Comparison of ENCODE assay signal across 8 mouse cellular contexts in the genomic region with DNA sequence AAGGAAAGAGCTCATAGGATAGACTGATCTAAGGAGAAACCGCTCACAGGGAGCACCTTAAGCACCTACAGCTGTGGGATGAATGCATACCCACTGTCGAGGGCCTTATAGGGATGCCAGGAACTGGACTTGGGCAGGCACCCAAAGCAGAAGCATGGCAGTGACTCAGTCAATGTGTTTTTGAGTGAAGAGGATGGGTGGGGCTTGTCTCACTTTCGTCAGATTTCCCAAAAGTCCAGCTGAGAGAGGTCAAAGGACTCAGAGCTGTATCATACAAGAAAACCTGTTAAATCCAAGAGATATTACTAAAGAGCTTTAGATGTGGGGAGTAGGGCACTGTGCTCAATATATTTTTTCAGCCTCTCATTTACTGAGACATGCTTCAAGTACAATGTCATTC.
A peak's percentile ranks its signal among the peaks of the same experiment; 100 is the strongest.
DNase-seq lines count a peak whose midpoint lies in the region; ATAC-seq and TF ChIP-seq lines count a peak whose summit lies in the region.

No protein-coding gene starts in this region.

- no peaks in the 10 kb centered on the region for H3K9me3 ChIP-seq in intestine, embryonic 14.5 days (ENCODE audit: control insufficient read depth, low read length)
- H3K9me3 ChIP-seq in intestine, embryonic 15.5 days, result no peaks in the 10 kb centered on the region
- no peaks in the 10 kb centered on the region for H3K9me3 ChIP-seq in embryonic facial prominence, embryonic 10.5 days
- H3K9me3 ChIP-seq in intestine, embryonic 16.5 days (ENCODE audit: control insufficient read depth, low read length), result no peaks in the 10 kb centered on the region
- H3K9me3 ChIP-seq in lung, postnatal 0 days (ENCODE audit: low read length), result no peaks in the 10 kb centered on the region

- TF ChIP-seq EP300 in lung, postnatal 0 days (IDR thresholded peaks at IDR 0.05), result peak; percentile 80

- H3K4me2 ChIP-seq in intestine, embryonic 14.5 days (ENCODE audit: low read length), result peak overlapping the region; percentile 56
- no peak overlapping the region for H3K4me2 ChIP-seq in intestine, embryonic 15.5 days (replicated peaks)
- 0 out of 2 replicates have a peak overlapping the region, but pooled peaks have one; percentile 7 for H3K4me2 ChIP-seq in intestine, embryonic 16.5 days (ENCODE audit: low read depth, low read length)
- H3K4me2 ChIP-seq in lung, postnatal 0 days (replicated peaks; ENCODE audit: low read depth, low read length), result peak overlapping the region; percentile 63

- WGBS in intestine, embryonic 14.5 days, result 79% methylated on average over 3 of the region's 3 CpGs
- WGBS in intestine, embryonic 15.5 days, result 64% methylated on average over 3 of the region's 3 CpGs
- 69% methylated on average over 3 of the region's 3 CpGs for WGBS in embryonic facial prominence, embryonic 10.5 days
- WGBS in intestine, embryonic 16.5 days, result 63% methylated on average over 3 of the region's 3 CpGs
- 25% methylated on average over 3 of the region's 3 CpGs for WGBS in lung, postnatal 0 days

- no peak overlapping the region for H3K27ac ChIP-seq in intestine, embryonic 14.5 days (ENCODE audit: low read depth)
- H3K27ac ChIP-seq in intestine, embryonic 15.5 days, result no peak overlapping the region
- no peak overlapping the region; the same call in 1 of the 2 replicates for H3K27ac ChIP-seq in embryonic facial prominence, embryonic 10.5 days (replicated peaks)
- H3K27ac ChIP-seq in intestine, embryonic 16.5 days (ENCODE audit: low read length), result no peak overlapping the region
- H3K27ac ChIP-seq in lung, postnatal 0 days (ENCODE audit: low read length), result peak overlapping the region; percentile 94

- no peak for ATAC-seq in intestine, embryonic 14.5 days (replicated peaks; ENCODE audit: low FRiP score, low TSS enrichment, low read depth)
- no peak for ATAC-seq in intestine, embryonic 15.5 days
- no peak for ATAC-seq in intestine, embryonic 16.5 days
- ATAC-seq in lung, postnatal 0 days, result peak; percentile 52
- ATAC-seq in erythroid progenitor cell, adult 5-6 weeks (replicated peaks; ENCODE audit: low FRiP score, poor library complexity, severe bottlenecking), result no peak

- H3K4me3 ChIP-seq in intestine, embryonic 14.5 days (ENCODE audit: low read depth, low read length), result peak overlapping the region; percentile 64; the same call in 1 of the 2 replicates
- H3K4me3 ChIP-seq in intestine, embryonic 15.5 days (replicated peaks), result no peak overlapping the region
- H3K4me3 ChIP-seq in embryonic facial prominence, embryonic 10.5 days, result peak overlapping the region; percentile 62
- H3K4me3 ChIP-seq in intestine, embryonic 16.5 days (ENCODE audit: low read length), result no peak overlapping the region
- H3K4me3 ChIP-seq in lung, postnatal 0 days (ENCODE audit: low read depth, low read length), result peak overlapping the region; percentile 64; the same call in 1 of the 2 replicates

- peaks cover 12% of the 10 kb centered on the region for H3K4me1 ChIP-seq in intestine, embryonic 14.5 days (replicated peaks; ENCODE audit: control insufficient read depth, insufficient read depth, low read length)
- H3K4me1 ChIP-seq in intestine, embryonic 15.5 days (replicated peaks), result peaks cover 9% of the 10 kb centered on the region; the same call in 1 of the 2 replicates
- H3K4me1 ChIP-seq in embryonic facial prominence, embryonic 10.5 days, result peaks cover 23% of the 10 kb centered on the region
- peaks cover 12% of the 10 kb centered on the region for H3K4me1 ChIP-seq in intestine, embryonic 16.5 days (ENCODE audit: control insufficient read depth, insufficient read depth, low read length)
- peaks cover 34% of the 10 kb centered on the region for H3K4me1 ChIP-seq in lung, postnatal 0 days (ENCODE audit: insufficient read depth, low read depth, low read length)

- no peaks in the 10 kb centered on the region for H3K36me3 ChIP-seq in intestine, embryonic 14.5 days (ENCODE audit: control insufficient read depth, insufficient read depth, low read length)
- H3K36me3 ChIP-seq in intestine, embryonic 15.5 days, result no peaks in the 10 kb centered on the region
- no peaks in the 10 kb centered on the region for H3K36me3 ChIP-seq in embryonic facial prominence, embryonic 10.5 days (replicated peaks)
- H3K36me3 ChIP-seq in intestine, embryonic 16.5 days (ENCODE audit: control insufficient read depth, insufficient read depth, low read length), result no peaks in the 10 kb centered on the region
- no peaks in the 10 kb centered on the region for H3K36me3 ChIP-seq in lung, postnatal 0 days (ENCODE audit: insufficient read depth, low read length)

- no peak for TF ChIP-seq CTCF in lung, postnatal 0 days (IDR thresholded peaks at IDR 0.05)

- H3K9ac ChIP-seq in intestine, embryonic 14.5 days (ENCODE audit: low read length), result no peak overlapping the region
- no peak overlapping the region for H3K9ac ChIP-seq in intestine, embryonic 15.5 days
- no peak overlapping the region for H3K9ac ChIP-seq in intestine, embryonic 16.5 days (ENCODE audit: low read depth, low read length)
- H3K9ac ChIP-seq in lung, postnatal 0 days (replicated peaks; ENCODE audit: low read depth), result no peak overlapping the region

- DNase-seq in intestine, embryonic 14.5 days (ENCODE audit: low spot score), result no peak
- DNase-seq in embryonic facial prominence, embryonic 10.5 days (ENCODE audit: low spot score), result no peak
- DNase-seq in lung, postnatal 0 days (ENCODE audit: low spot score), result peak; percentile 91
- DNase-seq in thymus, postnatal 10 days (ENCODE audit: low spot score in 2 of 2), result no peak
- no peak for DNase-seq in left cerebral cortex, adult 18-20 months (ENCODE audit: low spot score in 2 of 2)

- H3K27me3 ChIP-seq in intestine, embryonic 14.5 days (replicated peaks; ENCODE audit: control insufficient read depth, insufficient read depth, low read length), result no peaks in the 10 kb centered on the region
- H3K27me3 ChIP-seq in intestine, embryonic 15.5 days (replicated peaks), result no peaks in the 10 kb centered on the region
- no peaks in the 10 kb centered on the region for H3K27me3 ChIP-seq in embryonic facial prominence, embryonic 10.5 days (replicated peaks; ENCODE audit: low read depth, poor library complexity, severe bottlenecking)
- H3K27me3 ChIP-seq in intestine, embryonic 16.5 days (replicated peaks; ENCODE audit: control insufficient read depth, insufficient read depth, low read length), result no peaks in the 10 kb centered on the region
- H3K27me3 ChIP-seq in lung, postnatal 0 days (replicated peaks; ENCODE audit: insufficient read depth, low read length), result no peaks in the 10 kb centered on the region

Comparison
In these comparisons a context has a peak if more than half of its experiments do, and no peak if none do; other contexts are left out.
1. H3K4me3 ChIP-seq: peak in intestine, embryonic 14.5 days (single experiment), embryonic facial prominence, embryonic 10.5 days (single experiment) and lung, postnatal 0 days (single experiment); none in intestine, embryonic 15.5 days (single experiment) and intestine, embryonic 16.5 days (single experiment).